Mouse (Mus musculus) frontal cortex, postnatal 14 days (tissue): ENCODE measurements around the gene Scgb1b15.
"Not testable (repeated sequence)": the region's sequence is repeated elsewhere in the genome, so short reads cannot be mapped to it uniquely, and the experiment has no call there.

ENCODE experiments used
- DNase-seq, 2 experiments: peaks; one replicate each; pipeline ENCODE4 v3.0.0; 2022; ENCODE audit warnings: low spot score in 2 of 2

Scgb1b15 gene

DNA sequence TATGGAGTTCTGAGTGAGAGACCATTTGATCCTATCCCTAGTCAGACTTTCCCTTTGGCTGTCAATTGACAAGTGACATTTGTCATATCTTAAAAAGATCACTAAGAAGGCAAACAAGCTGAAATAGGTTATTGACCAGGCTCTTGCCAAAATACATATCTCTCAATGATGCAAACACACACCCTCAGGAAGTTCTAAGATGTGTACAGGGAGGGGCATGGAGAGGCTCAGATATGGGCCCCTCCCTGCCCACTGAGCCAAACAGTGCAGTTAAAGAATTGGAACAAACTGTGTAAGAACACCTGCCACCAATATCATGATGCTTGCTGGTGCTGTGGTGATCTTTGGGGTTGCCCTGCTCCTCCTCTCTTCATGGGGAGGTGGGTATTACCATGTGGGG lies at the start of gene Scgb1b15:
Gene Scgb1b15 (plus strand): TSS at position 301 of the 400 bp plus-strand sequence.
- not testable (repeated sequence) for DNase-seq

DNA sequence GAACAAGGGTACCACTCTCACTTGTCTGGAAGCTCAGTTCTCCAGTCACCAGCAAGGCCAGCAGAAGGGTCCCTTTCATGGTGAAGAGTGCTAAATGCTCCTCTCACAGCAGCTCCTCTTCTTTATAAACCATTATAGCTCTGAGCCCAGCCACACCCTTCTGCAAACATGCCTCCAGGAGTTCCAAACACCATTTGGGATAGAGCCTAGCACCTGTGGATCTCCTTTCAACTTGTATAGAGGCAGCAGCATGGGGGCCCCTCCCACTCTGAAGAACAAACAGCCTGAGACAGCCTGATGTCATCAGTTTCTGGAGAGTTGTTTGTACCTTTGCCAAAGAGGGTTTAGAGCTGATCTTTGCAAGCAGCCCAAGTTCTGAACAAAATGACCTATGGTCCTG lies 6.8 kb upstream of the Scgb1b15 start, which contains the start of gene Scgb2b15:
Gene Scgb2b15 (minus strand): TSS at position 101 of the 400 bp plus-strand sequence.
- not testable (repeated sequence) for DNase-seq
